ENCODE assay signal across 9 mouse cellular contexts in genomic region chr11:6417490-6417889, GRCm38 (mm10). TPM values are rescaled to one million over a fixed set of nuclear protein-coding genes. Genes with fewer than 3 reads are reported as not detected.
DNase-seq lines count a peak whose midpoint lies in the region; ATAC-seq lines count a peak whose summit lies in the region.
"Had no signal": no experiment of that assay in that cellular context is flagged by ENCODE, and none has a peak within 500 bp of the region (broad histone marks: within the 10 kb centered on the region; RNA-seq: fewer than 3 reads in every experiment).

No protein-coding gene starts in this region.

- no peaks in the 10 kb centered on the region for H3K9me3 ChIP-seq in kidney, embryonic 14.5 days (ENCODE audit: control insufficient read depth, low read length)
- H3K9me3 ChIP-seq in embryonic facial prominence, embryonic 10.5 days, result no peaks in the 10 kb centered on the region
- H3K9me3 ChIP-seq in midbrain, embryonic 15.5 days, result no peaks in the 10 kb centered on the region

- no peaks in the 10 kb centered on the region; the same call in 1 of the 2 replicates for H3K4me1 ChIP-seq in kidney, embryonic 14.5 days (ENCODE audit: control insufficient read depth, insufficient read depth, low read length)
- H3K4me1 ChIP-seq in embryonic facial prominence, embryonic 10.5 days, result peaks cover 25% of the 10 kb centered on the region
- H3K4me1 ChIP-seq in midbrain, embryonic 15.5 days, result peaks cover 28% of the 10 kb centered on the region

- no peak for ATAC-seq in kidney, embryonic 14.5 days (ENCODE audit: low FRiP score, low TSS enrichment)
- ATAC-seq in midbrain, embryonic 15.5 days (replicated peaks), result no peak
- no peak for ATAC-seq in inflammation-experienced regulatory T-cells, adult 6 months

- peak overlapping the region; percentile 64 for H3K4me3 ChIP-seq in kidney, embryonic 14.5 days (ENCODE audit: low read length)
- peak overlapping the region; percentile 73 for H3K4me3 ChIP-seq in embryonic facial prominence, embryonic 10.5 days
- peak overlapping the region; percentile 83 for H3K4me3 ChIP-seq in midbrain, embryonic 15.5 days

- intact Hi-C loops in left cerebral cortex, postnatal 36 days (cut with DNase I), result no loop called here

- H3K27me3 ChIP-seq in kidney, embryonic 14.5 days (ENCODE audit: control insufficient read depth, insufficient read depth, low read length), result no peaks in the 10 kb centered on the region
- no peaks in the 10 kb centered on the region for H3K27me3 ChIP-seq in embryonic facial prominence, embryonic 10.5 days (replicated peaks; ENCODE audit: low read depth, poor library complexity, severe bottlenecking)
- no peaks in the 10 kb centered on the region for H3K27me3 ChIP-seq in midbrain, embryonic 15.5 days (replicated peaks)

- peak overlapping the region; percentile 91 for H3K4me2 ChIP-seq in kidney, embryonic 14.5 days (replicated peaks; ENCODE audit: low read depth, low read length)
- peak overlapping the region; percentile 88 for H3K4me2 ChIP-seq in midbrain, embryonic 15.5 days

- H3K27ac ChIP-seq in kidney, embryonic 14.5 days (ENCODE audit: low read depth, low read length), result no peak overlapping the region
- no peak overlapping the region for H3K27ac ChIP-seq in embryonic facial prominence, embryonic 10.5 days (replicated peaks)
- no peak overlapping the region for H3K27ac ChIP-seq in midbrain, embryonic 15.5 days

- DNase-seq in kidney, postnatal 25 days, result no peak
- DNase-seq in embryonic facial prominence, embryonic 10.5 days (ENCODE audit: low spot score), result no peak
- peak; percentile 42 for DNase-seq in induced T-regulatory cell, adult 2 months (ENCODE audit: low read depth)
- DNase-seq in left cerebral cortex, postnatal 36 days (ENCODE audit: low spot score in 2 of 2), result no peak
- no peak for DNase-seq in ovary, postnatal 36 days (ENCODE audit: low spot score)
- DNase-seq: cerebellum, postnatal 36 days had no signal

- peaks cover 43% of the 10 kb centered on the region for H3K36me3 ChIP-seq in kidney, embryonic 14.5 days (ENCODE audit: control insufficient read depth, insufficient read depth, low read length)
- peaks cover 57% of the 10 kb centered on the region for H3K36me3 ChIP-seq in embryonic facial prominence, embryonic 10.5 days (replicated peaks)
- H3K36me3 ChIP-seq in midbrain, embryonic 15.5 days (replicated peaks), result peaks cover 22% of the 10 kb centered on the region

- H3K9ac ChIP-seq in kidney, embryonic 14.5 days (ENCODE audit: low read depth, low read length), result peak overlapping the region; percentile 85; the same call in 1 of the 2 replicates
- no peak overlapping the region for H3K9ac ChIP-seq in midbrain, embryonic 15.5 days

RNA-seq across cellular contexts. Expression of gene Ppia, which starts 2.2 kb away (rescaled TPM):
- 6,047 and 7,558 TPM in 2 replicates for polyA plus RNA-seq in kidney, embryonic 14.5 days (2014; fragmentation: Nextera tagmentation; extraction: Ambion mirVana)
- 6,156 and 6,219 TPM in 2 replicates for polyA plus RNA-seq in embryonic facial prominence, embryonic 10.5 days (2016; fragmentation: Nextera tagmentation; extraction: Ambion mirVana)
- polyA plus RNA-seq in midbrain, embryonic 15.5 days (2015; fragmentation: Nextera tagmentation; extraction: Ambion mirVana), result 3,416 and 3,418 TPM in 2 replicates
- 1,000 to 10,000 TPM; 1,722 to 2,059 TPM for total RNA-seq in left cerebral cortex, postnatal 36 days (2021)
- polyA plus RNA-seq in inflammation-experienced regulatory T-cells, adult 6 months (2017; shearing (Covaris generic)), result 1,000 to 10,000 TPM; 2,486 to 3,282 (median 2,929) TPM

RNA-seq across cellular contexts. Expression of gene H2afv, which starts 26.8 kb away (rescaled TPM):
- polyA plus RNA-seq in kidney, embryonic 14.5 days (2014; fragmentation: Nextera tagmentation; extraction: Ambion mirVana), result 654 and 761 TPM in 2 replicates
- 746 and 786 TPM in 2 replicates for polyA plus RNA-seq in embryonic facial prominence, embryonic 10.5 days (2016; fragmentation: Nextera tagmentation; extraction: Ambion mirVana)
- 250 and 290 TPM in 2 replicates for polyA plus RNA-seq in midbrain, embryonic 15.5 days (2015; fragmentation: Nextera tagmentation; extraction: Ambion mirVana)
- 10 to 100 TPM; 41.4 to 43.4 TPM for total RNA-seq in left cerebral cortex, postnatal 36 days (2021)
- polyA plus RNA-seq in inflammation-experienced regulatory T-cells, adult 6 months (2017; shearing (Covaris generic)), result 100 to 1,000 TPM; 131 to 311 (median 156) TPM

RNA-seq across cellular contexts. Expression of gene Zmiz2, which starts 28.6 kb away (rescaled TPM):
- polyA plus RNA-seq in kidney, embryonic 14.5 days (2014; fragmentation: Nextera tagmentation; extraction: Ambion mirVana), result 11.0 and 14.6 TPM in 2 replicates
- polyA plus RNA-seq in embryonic facial prominence, embryonic 10.5 days (2016; fragmentation: Nextera tagmentation; extraction: Ambion mirVana), result 13.1 and 13.6 TPM in 2 replicates
- 39.0 and 41.0 TPM in 2 replicates for polyA plus RNA-seq in midbrain, embryonic 15.5 days (2015; fragmentation: Nextera tagmentation; extraction: Ambion mirVana)
- 100 to 1,000 TPM; 222 to 224 TPM for total RNA-seq in left cerebral cortex, postnatal 36 days (2021)
- polyA plus RNA-seq in inflammation-experienced regulatory T-cells, adult 6 months (2017; shearing (Covaris generic)), result 10 to 100 TPM; 40.6 to 60.2 (median 44.9) TPM

RNA-seq across cellular contexts. Expression of gene Purb, which starts 58.2 kb away (rescaled TPM):
- 28.1 and 29.5 TPM in 2 replicates for polyA plus RNA-seq in kidney, embryonic 14.5 days (2014; fragmentation: Nextera tagmentation; extraction: Ambion mirVana)
- polyA plus RNA-seq in embryonic facial prominence, embryonic 10.5 days (2016; fragmentation: Nextera tagmentation; extraction: Ambion mirVana), result 17.5 and 17.7 TPM in 2 replicates
- 11.3 and 11.4 TPM in 2 replicates for polyA plus RNA-seq in midbrain, embryonic 15.5 days (2015; fragmentation: Nextera tagmentation; extraction: Ambion mirVana)
- 100 to 1,000 TPM; 283 to 295 TPM for total RNA-seq in left cerebral cortex, postnatal 36 days (2021)
- 10 to 100 TPM; 21.0 to 26.1 (median 23.7) TPM for polyA plus RNA-seq in inflammation-experienced regulatory T-cells, adult 6 months (2017; shearing (Covaris generic))
